Mouse (Mus musculus): Measurements from ENCODE around the gene Rrp1b.
"Not testable (repeated sequence)": the region's sequence is repeated elsewhere in the genome, so short reads cannot be mapped to it uniquely, and the experiment has no call there.

Gene Rrp1b

GRCm38 (mm10) chr17:32031684-32032083, 4.2 kb upstream of the Rrp1b start:
- DNase-seq (ENCODE audit: low read depth, low spot score) = no peak

GRCm38 (mm10) chr17:32034322-32034721, 1.6 kb upstream of the Rrp1b start:
- DNase-seq (ENCODE audit: low read depth, low spot score) = no peak

- no peak for DNase-seq (ENCODE audit: low read depth, low spot score)
Measured at GRCm38 (mm10) chr17:32036509-32037438, 874 bp downstream of the Rrp1b start.

GRCm38 (mm10) chr17:32040263-32040662, 4.4 kb downstream of the Rrp1b start:
- no peak for DNase-seq (ENCODE audit: low read depth, low spot score)

DNA sequence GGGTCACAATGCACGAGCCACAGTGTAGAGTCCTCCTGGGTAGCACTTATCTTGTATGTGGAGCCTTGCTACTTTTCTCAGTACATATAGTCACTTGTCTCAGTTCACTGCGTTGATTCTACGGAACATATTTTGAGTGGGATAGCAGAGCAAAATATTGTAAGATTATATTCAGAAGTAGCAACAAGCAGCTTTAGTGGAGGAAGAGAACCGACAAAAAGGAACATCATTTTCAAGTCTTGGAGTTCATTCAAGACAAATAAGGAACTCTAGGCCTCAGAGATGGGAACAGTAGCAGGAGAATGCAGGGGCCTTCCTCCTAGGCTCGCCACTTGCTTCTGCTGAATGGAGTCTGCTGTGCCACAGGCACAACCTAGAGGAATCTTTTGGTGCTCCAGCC, 10.6 kb downstream of the Rrp1b start:
- no peak for DNase-seq (ENCODE audit: low read depth, low spot score)

DNA sequence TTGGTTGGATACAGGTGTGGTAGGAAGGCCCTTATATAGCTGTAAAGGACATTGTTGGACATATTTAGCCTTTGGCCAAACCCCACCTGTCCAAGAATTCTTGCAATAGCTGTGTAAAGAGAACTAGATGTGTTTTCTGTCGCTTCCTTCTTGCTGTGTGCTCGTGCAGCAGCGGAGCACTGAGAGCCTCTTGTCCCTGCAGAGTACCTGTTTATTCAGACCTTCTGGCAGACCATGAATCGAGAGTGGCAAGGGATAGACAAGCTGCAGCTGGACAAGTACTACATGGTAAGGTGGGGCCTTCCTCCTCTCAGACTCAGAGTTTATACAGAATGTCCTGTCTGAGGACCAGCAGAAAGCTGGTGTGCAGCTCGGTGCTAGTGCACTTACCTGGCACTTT, 12.5 kb downstream of the Rrp1b start:
- no peak for DNase-seq (ENCODE audit: low read depth, low spot score)

GRCm38 (mm10) chr17:32049914-32050313, 14.0 kb downstream of the Rrp1b start:
- DNase-seq (ENCODE audit: low read depth, low spot score) = no peak

- DNase-seq (ENCODE audit: low read depth, low spot score) = no peak
Measured at GRCm38 (mm10) chr17:32050609-32051008, 14.7 kb downstream of the Rrp1b start.

GRCm38 (mm10) chr17:32052237-32053080, 16.6 kb downstream of the Rrp1b start:
- DNase-seq (ENCODE audit: low read depth, low spot score) = peak; percentile 49

DNA sequence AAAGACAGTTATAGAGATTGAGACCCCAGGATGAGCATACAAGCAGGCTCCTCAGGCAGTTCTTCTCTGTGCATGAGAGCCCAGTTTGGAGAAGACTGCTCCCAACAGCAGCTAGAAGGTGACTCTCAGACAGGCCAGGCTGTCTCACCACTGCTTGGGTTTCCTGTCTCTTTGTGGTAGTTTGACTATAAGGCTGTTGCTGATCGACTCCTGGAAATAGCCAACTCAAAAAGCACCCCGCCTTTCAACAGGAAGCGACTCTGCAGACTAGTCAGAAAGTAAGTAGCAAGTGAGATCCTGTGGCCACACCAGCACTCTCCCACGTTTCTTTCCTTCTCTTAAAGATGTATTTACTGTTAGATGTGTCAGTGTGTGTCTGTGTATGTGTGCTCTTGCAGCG, 17.8 kb downstream of the Rrp1b start:
- DNase-seq (ENCODE audit: low read depth, low spot score) = no peak

- DNase-seq (ENCODE audit: low read depth, low spot score) = no peak
Measured at GRCm38 (mm10) chr17:32057843-32058242, 21.9 kb downstream of the Rrp1b start.

- no peak for DNase-seq (ENCODE audit: low read depth, low spot score)
Measured at GRCm38 (mm10) chr17:32059084-32059483, 23.2 kb downstream of the Rrp1b start.

- DNase-seq (ENCODE audit: low read depth, low spot score) = no peak
Measured at GRCm38 (mm10) chr17:32061219-32061618, 25.3 kb downstream of the Rrp1b start.

- no peak for DNase-seq (ENCODE audit: low read depth, low spot score)
Measured at GRCm38 (mm10) chr17:32063654-32064053, 27.8 kb downstream of the Rrp1b start.

- not testable (repeated sequence) for DNase-seq (ENCODE audit: low read depth, low spot score)
Measured at GRCm38 (mm10) chr17:32064762-32065161, 28.9 kb downstream of the Rrp1b start.

GRCm38 (mm10) chr17:32067541-32067940, 31.6 kb downstream of the Rrp1b start:
- DNase-seq (ENCODE audit: low read depth, low spot score) = no peak

DNA sequence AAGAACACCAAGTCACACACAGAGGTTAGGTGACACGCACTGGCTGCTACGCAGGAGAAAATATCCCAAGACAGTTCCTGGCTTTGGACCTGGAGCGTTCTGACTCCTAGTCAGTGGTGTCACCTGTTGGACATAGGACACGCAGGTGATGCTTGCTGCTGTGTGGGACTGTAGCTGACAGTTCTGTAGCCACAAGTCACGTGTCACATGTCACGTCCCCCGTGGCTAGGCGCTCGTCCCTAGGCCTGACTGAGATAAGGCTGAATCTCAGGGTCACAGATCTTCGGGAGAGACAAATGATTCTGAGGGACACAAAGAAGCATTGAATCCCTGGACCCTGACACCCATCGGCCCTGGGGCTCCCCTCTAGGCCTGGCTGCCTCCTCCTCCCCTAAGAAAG, 32.5 kb downstream of the Rrp1b start:
- no peak for DNase-seq (ENCODE audit: low read depth, low spot score)

DNA sequence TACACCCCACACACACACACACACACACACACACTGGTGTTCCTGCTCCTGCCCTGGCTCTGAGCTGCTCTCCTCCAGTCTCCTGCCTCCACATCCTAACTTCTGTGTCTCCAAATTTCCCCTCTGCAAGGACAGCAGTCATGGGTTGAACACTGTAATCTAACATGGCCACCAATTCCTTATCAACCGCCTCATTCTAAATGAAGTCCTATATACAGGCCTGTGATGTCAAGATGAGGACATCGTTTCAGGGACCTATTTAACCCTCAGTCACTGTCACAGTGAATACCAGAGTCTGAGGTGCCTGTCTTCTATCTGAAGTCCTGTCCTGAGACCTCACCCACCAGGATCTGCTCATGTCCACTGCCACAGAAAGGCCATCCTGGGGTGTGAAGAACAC, 32.9 kb downstream of the Rrp1b start:
- no peak for DNase-seq (ENCODE audit: low read depth, low spot score)

DNA sequence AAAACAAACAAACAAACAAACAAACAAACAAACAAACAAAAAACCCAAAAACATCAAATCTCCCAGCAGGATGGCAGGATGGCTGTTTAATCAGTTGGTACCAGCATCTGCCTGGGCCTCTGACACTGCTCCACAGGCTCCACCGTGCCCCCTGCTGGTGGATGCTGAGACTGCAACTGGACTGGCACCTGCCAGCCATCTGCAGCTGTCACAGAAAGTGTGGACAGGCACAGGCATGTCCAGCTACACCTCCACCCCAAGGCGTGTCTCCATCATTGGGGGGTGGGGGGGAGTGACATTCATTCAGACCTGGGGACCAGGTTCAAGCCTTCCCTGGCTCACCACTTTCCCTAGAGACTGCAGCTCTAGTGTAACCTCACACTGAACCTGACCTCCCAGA, 37.5 kb downstream of the Rrp1b start:
- peak; percentile 68 for DNase-seq (ENCODE audit: low read depth, low spot score)

DNA sequence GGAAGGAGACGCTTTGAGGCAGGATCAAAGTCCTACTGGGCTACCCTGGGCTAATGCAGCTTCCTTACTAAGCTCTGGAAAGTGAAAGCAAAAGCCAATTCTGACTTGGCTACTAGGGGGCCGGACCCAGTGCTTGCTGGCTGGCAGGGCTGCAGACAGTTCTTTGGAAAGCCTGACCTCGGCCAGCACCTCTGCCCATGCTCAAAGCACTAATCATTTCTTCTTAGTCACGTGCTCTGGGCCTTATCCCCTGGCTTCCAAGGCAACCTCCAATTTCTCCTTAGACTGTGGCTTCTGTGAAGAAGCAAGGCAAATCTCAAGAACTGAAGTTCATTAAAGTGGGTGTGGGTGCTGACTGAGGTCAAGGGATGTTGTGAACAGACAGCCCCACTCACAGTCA, 38.8 kb downstream of the Rrp1b start:
- no peak for DNase-seq (ENCODE audit: low read depth, low spot score)

DNA sequence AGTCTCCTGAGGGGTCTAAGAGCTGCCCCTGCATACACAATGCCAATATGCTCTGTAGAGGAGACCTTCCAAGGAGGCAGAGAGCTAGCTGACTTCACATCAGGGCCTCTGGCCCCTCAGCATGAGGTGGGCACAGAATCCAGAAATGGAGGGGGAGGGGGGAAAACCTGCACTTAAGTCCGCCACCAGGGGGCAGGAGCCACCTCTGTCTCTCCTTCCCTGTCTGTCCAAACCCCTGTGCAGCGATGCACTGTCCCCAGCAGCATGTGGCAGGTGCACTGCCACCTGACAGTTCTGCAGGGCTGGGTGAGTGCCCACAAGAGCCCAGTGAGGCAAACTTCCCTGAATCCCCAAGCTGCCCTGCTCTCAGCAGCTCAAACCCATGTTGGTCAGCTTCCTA, 39.3 kb downstream of the Rrp1b start:
- peak; percentile 40 for DNase-seq (ENCODE audit: low read depth, low spot score)

DNA sequence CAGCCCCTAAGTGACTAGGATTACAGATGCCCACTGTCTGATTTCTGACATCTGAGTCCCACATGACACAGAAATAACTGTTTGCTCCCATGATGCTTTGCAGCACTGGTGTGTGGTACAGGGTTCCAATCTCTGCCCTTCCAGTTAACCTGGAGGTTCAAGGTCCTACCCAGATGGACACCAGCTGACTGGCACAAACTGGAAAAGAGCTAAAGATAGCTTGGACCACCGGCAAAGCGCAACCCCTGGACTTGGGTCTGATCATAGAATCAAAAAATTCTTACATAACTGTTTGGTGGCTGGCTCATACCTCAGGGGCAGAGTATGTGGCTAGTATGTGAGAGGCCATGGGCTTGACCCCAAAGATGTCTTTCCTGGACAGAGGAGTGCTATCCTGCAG, 47.5 kb downstream of the Rrp1b start:
- no peak for DNase-seq (ENCODE audit: low read depth, low spot score)

- DNase-seq (ENCODE audit: low read depth, low spot score) = no peak
Measured at GRCm38 (mm10) chr17:32087069-32087468, 51.2 kb downstream of the Rrp1b start.

All from retina, postnatal 7 days (tissue).